Mouse (Mus musculus) erythroblast, embryonic 14.5 days (primary cell): ENCODE measurements around the gene Ap1s3. TPM values are rescaled to one million over a fixed set of nuclear protein-coding genes. Genes with fewer than 3 reads are reported as not detected.

ENCODE experiments used
- H3K27me3 ChIP-seq: 2 replicates; pipeline ENCODE4 v1.6.1; 2012; ENCODE audit warnings: inconsistent platforms; ENCODE audit not compliant: control insufficient read depth
- H3K36me3 ChIP-seq: 2 replicates; pipeline ENCODE4 v1.6.1; 2012; ENCODE audit warnings: mild to moderate bottlenecking, inconsistent platforms; ENCODE audit not compliant: control insufficient read depth
- H3K4me1 ChIP-seq: 2 replicates; pipeline ENCODE4 v1.6.1; 2012; ENCODE audit warnings: inconsistent platforms; ENCODE audit not compliant: control insufficient read depth
- H3K4me3 ChIP-seq: replicated peaks from 2 replicates; pipeline ENCODE3; 2012; ENCODE audit warnings: moderate library complexity, mild to moderate bottlenecking, inconsistent platforms
- H3K9me3 ChIP-seq: 2 replicates; pipeline ENCODE4 v1.6.1; 2012; ENCODE audit warnings: low read length, inconsistent platforms, mixed read lengths; ENCODE audit not compliant: control insufficient read depth
- GATA1 ChIP-seq: IDR thresholded peaks from 2 replicates; pipeline ENCODE4 v1.6.1; 2012; ENCODE audit warnings: low read length, inconsistent platforms, mixed read lengths
- TAL1 ChIP-seq: IDR thresholded peaks from 3 replicates; pipeline ENCODE4 v1.6.1; 2012; ENCODE audit warnings: low read length, inconsistent platforms, mixed read lengths
- polyA plus RNA-seq: library from polyadenylated mRNA; stranded (reverse); fragments of >175 nt; gene quantifications from 2 replicates; pipeline ENCODE4 v1.2.3, GENCODE M21; 2012

Ap1s3 gene
- polyA plus RNA-seq, 1 experiment, result 0.13 TPM

DNA sequence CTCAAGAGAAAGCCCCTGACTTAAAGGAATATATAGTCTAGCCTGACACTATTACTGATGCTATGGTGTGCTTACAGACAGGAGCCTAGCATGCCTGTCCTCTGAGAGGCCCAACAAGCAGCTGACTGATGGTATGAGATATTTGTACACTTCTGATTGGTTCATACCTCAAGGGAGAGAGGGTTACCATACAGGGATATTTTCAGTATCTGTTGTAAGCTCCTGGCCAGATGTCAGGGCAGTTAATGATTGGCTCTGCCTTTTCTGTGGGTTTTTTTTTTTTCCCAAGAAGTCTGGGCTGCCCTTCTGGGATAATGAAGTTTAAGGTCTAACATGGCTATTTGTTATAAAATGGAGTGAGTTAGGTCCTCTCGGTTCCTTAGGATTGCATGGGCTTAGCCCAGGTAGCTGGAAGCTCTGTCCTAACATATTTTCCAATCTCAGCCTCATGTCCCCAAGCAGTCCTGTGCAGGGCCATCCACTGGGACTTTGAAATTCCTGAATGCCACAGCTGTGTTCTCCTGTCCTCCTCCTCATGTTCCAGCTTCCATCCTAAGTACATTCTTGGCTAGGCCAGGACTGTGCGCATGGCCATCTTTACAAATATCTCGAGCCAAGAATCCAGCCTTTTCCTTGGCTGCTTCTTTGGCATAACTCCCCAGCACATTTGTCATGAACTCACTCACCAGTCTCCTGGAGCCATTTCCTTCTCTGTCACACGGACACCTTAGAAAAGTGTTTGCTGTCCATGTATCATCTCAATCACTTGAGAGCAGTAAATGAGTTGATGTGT, 81.6 kb downstream of the Ap1s3 start:
- Histone ChIP-seq H3K4me3 (no peak overlapping the region), H3K4me1 (no peaks in the 10 kb centered on the region), H3K36me3 (no peaks in the 10 kb centered on the region), H3K27me3 (no peaks in the 10 kb centered on the region), H3K9me3 (no peaks in the 10 kb centered on the region)
- no peak for TF ChIP-seq GATA1
- no peak for TF ChIP-seq TAL1

DNA sequence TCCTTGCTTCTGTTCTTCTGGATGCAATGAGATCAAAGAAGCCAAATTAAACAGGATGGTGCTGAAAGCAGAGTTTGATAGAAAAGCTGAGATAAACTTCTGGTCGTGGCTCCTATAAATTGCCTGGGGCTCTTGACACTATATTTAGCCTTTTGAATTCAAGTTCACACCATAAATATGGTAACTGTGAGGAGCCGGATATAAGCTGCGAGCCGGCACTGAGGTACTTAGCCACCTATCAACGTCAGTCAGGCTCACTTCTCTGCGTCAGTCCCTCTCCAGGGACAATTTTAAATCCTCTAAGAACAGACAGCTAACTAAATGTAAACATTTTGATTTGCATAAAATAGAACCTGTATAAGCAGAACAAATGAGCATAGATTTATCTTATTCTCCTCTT, 82.3 kb downstream of the Ap1s3 start:
- Histone ChIP-seq H3K9me3 (no peaks in the 10 kb centered on the region), H3K27me3 (no peaks in the 10 kb centered on the region), H3K4me3 (no peak overlapping the region), H3K36me3 (no peaks in the 10 kb centered on the region), H3K4me1 (no peaks in the 10 kb centered on the region)
- no peak for TF ChIP-seq TAL1
- no peak for TF ChIP-seq GATA1

DNA sequence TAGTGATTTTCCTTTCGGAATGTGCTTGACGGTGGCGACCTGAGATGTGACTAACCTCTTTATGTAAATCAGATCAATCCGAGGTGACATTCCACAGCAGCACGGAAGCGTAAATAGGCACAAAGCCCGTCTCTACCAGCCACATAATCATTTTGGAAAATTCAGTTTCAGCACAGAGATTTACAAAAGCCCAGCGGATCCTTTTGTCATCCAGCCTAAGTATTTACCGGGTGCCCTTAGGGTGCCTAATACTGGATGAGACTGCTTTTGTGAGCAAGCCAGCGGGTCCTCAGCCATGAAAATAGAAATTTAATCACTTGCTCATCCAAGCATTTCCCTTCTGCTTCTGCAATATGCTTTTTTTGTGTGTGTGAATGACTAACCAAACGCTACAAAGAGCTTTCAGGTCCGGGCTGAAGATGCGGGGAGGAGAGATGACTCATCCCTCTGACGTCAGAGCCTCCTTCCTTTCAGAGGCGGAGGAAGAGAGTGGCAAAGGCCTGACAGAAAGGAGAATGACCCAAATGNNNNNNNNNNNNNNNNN, 90.6 kb downstream of the Ap1s3 start:
- no peak overlapping the region for H3K4me3 ChIP-seq
- H3K27me3 ChIP-seq, result peaks cover 8% of the 10 kb centered on the region
- TF ChIP-seq GATA1 (no peak), TAL1 (no peak)

GRCm38 (mm10) chr1:79577357-79577756, 94.4 kb downstream of the Ap1s3 start:
- TF ChIP-seq GATA1 (no peak), TAL1 (no peak)

More for the DNA sequence above, 90.6 kb downstream of the Ap1s3 start:
- Histone ChIP-seq H3K9me3 (no peaks in the 10 kb centered on the region; the same call in 1 of the 2 replicates), H3K36me3 (no peaks in the 10 kb centered on the region), H3K4me1 (no peaks in the 10 kb centered on the region)

DNA sequence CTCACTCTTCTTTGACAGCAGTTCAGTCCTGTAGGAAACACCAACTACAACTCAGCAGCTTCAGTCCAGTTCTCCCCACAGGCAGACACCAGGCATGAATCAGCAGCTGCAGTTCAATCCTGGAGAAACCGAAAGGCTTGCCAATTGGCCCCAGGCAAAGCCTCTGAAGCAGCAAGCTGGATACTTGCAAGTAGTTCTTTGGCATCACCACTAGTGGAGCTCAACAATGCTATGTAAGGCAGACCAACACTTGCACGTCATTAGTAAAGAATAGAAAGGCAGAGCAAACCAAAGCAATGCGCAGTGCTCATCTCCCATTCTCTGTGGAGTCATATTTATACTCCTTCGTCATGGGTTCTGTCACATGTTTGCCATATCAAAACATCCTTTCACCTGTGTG, 99.9 kb downstream of the Ap1s3 start:
- Histone ChIP-seq H3K9me3 (no peaks in the 10 kb centered on the region), H3K4me3 (no peak overlapping the region), H3K4me1 (no peaks in the 10 kb centered on the region), H3K27me3 (no peaks in the 10 kb centered on the region), H3K36me3 (no peaks in the 10 kb centered on the region)
- TF ChIP-seq GATA1 (no peak), TAL1 (no peak)

More at GRCm38 (mm10) chr1:79577357-79577756, 94.4 kb downstream of the Ap1s3 start:
- Histone ChIP-seq H3K4me3 (no peak overlapping the region), H3K36me3 (no peaks in the 10 kb centered on the region), H3K9me3 (no peaks in the 10 kb centered on the region; the same call in 1 of the 2 replicates), H3K4me1 (no peaks in the 10 kb centered on the region), H3K27me3 (peaks cover 8% of the 10 kb centered on the region)

- Histone ChIP-seq H3K36me3 (no peaks in the 10 kb centered on the region), H3K27me3 (no peaks in the 10 kb centered on the region), H3K4me3 (no peak overlapping the region), H3K4me1 (no peaks in the 10 kb centered on the region), H3K9me3 (no peaks in the 10 kb centered on the region)
- TF ChIP-seq TAL1 (no peak), GATA1 (no peak)
These were observed 100.6 kb downstream of the Ap1s3 start for GRCm38 (mm10) chr1:79571126-79571525.

GRCm38 (mm10) chr1:79561186-79561585, 110.6 kb downstream of the Ap1s3 start:
- Histone ChIP-seq H3K9me3 (no peaks in the 10 kb centered on the region), H3K27me3 (no peaks in the 10 kb centered on the region), H3K36me3 (no peaks in the 10 kb centered on the region), H3K4me3 (no peak overlapping the region), H3K4me1 (no peaks in the 10 kb centered on the region)
- TF ChIP-seq TAL1, result no peak
- no peak for TF ChIP-seq GATA1

Other genes with a start within 250 kb of the Ap1s3 start
- gene Scg2, start 231.9 kb downstream of the Ap1s3 start, polyA plus RNA-seq, result not detected in 2 replicates
- 1.0 and 1.2 TPM in 2 replicates for gene Mrpl44, start 104.0 kb upstream of the Ap1s3 start, polyA plus RNA-seq
- gene Wdfy1, start 104.2 kb upstream of the Ap1s3 start, polyA plus RNA-seq, result 0.52 and 0.58 TPM in 2 replicates
- 0.02 TPM in 2 replicates for gene Serpine2, start 189.2 kb upstream of the Ap1s3 start, polyA plus RNA-seq